Mouse (Mus musculus) heart, adult 2 months (tissue): ENCODE measurements at regions not wholly inside any gene's neighbourhood (a gene's known extent, or its start where the extent isn't known, plus 50 kb on each side); places are given as distances from the start of the nearest gene placed in this dataset.
"Not testable (repeated sequence)": the region's sequence is repeated elsewhere in the genome, so short reads cannot be mapped to it uniquely, and the experiment has no call there.

Experiments used
- DNase-seq, 2 experiments: peaks; one replicate each; pipeline ENCODE4 v3.0.0; 2021
- H3K27ac ChIP-seq: fragments of 200-600 bp; 2 replicates; pipeline ENCODE4 v1.8.1; 2022
- H3K27me3 ChIP-seq: fragments of 200-500 bp; 2 replicates; pipeline ENCODE4 v1.6.1; 2012; ENCODE audit warnings: mild to moderate bottlenecking, low read length, inconsistent platforms, mixed read lengths; ENCODE audit not compliant: control insufficient read depth, insufficient read depth
- H3K36me3 ChIP-seq: fragments of 200-500 bp; 2 replicates; pipeline ENCODE4 v1.6.1; 2012; ENCODE audit warnings: low read length, inconsistent platforms; ENCODE audit not compliant: control insufficient read depth, insufficient read depth
- H3K4me1 ChIP-seq: fragments of 200-500 bp; 2 replicates; pipeline ENCODE4 v1.6.1; 2011; ENCODE audit warnings: low read length; ENCODE audit not compliant: control insufficient read depth, insufficient read depth
- H3K4me3 ChIP-seq: fragments of 200-600 bp; 2 replicates; pipeline ENCODE4 v1.8.1; 2022
- H3K79me2 ChIP-seq: fragments of 200-500 bp; replicated peaks from 2 replicates; pipeline ENCODE4 v1.6.1; 2012; ENCODE audit warnings: mild to moderate bottlenecking, inconsistent platforms, low read length, moderate library complexity, mixed read lengths; ENCODE audit not compliant: control insufficient read depth, insufficient read depth
- H3K9ac ChIP-seq: fragments of 200-500 bp; 2 replicates; pipeline ENCODE4 v1.6.1; 2012; ENCODE audit warnings: low read depth, mild to moderate bottlenecking, control low read depth, inconsistent platforms, low read length, mixed read lengths
- CTCF ChIP-seq: fragments of 200-600 bp; IDR thresholded peaks from 2 replicates; pipeline ENCODE4 v1.8.1; 2022; ENCODE audit warnings: antibody characterized with exemption, mild to moderate bottlenecking, moderate library complexity
- EP300 ChIP-seq: fragments of 200-500 bp; IDR thresholded peaks from 2 replicates; pipeline ENCODE4 v1.6.1; 2011; ENCODE audit warnings: low read depth, low read length, control low read depth; ENCODE audit not compliant: insufficient read depth
- POLR2A ChIP-seq: fragments of 200-500 bp; IDR thresholded peaks from 2 replicates; pipeline ENCODE4 v1.6.1; 2011; ENCODE audit warnings: mild to moderate bottlenecking, low read depth, low read length, control low read depth; ENCODE audit not compliant: insufficient read depth
- WGBS: fragments of 180-500 bp; shearing (Covaris S2); methylation state at CpG from one replicate; pipeline ENCODE4 v1.1.7; 2018; 5-methylcytosine and 5-hydroxymethylcytosine counted together
- intact Hi-C: fragments of 180-260 bp; cut with DNase I; formaldehyde crosslinking; loops from one replicate; pipeline ENCODE4 v1.15.1; 2025

DNA sequence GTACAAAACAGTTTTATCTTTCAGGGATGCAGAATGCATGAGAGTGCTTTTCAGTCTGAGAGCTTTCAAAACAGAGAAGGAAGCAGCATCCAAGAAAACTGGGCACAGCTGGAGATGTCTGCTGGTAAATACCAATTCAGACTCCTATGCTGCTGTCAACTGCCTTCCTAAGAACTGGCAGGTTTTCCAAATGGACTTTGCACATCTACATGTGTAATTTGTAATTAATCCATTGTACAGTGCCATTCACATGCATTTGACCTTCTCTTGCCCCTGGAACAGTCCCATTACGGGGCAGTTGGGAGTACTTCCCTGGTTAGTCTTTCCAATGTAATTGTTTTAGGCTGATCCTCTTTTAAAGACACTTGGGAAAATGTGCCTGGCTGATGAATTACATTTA, 181.3 kb upstream of the Pfkp start:
- H3K27me3 ChIP-seq: no peaks in the 10 kb centered on the region
- TF ChIP-seq POLR2A (no peak), EP300 (no peak), CTCF (no peak)
- 78% methylated on average over 1 of the region's 1 CpGs for WGBS
- DNase-seq: no peak
- no peak overlapping the region for H3K9ac ChIP-seq
- no peak overlapping the region for H3K27ac ChIP-seq
- H3K79me2 ChIP-seq: no peaks in the 10 kb centered on the region
- H3K4me1 ChIP-seq: no peaks in the 10 kb centered on the region
- no peak overlapping the region for H3K4me3 ChIP-seq
- intact Hi-C loops: no loop called here
- no peaks in the 10 kb centered on the region for H3K36me3 ChIP-seq

DNA sequence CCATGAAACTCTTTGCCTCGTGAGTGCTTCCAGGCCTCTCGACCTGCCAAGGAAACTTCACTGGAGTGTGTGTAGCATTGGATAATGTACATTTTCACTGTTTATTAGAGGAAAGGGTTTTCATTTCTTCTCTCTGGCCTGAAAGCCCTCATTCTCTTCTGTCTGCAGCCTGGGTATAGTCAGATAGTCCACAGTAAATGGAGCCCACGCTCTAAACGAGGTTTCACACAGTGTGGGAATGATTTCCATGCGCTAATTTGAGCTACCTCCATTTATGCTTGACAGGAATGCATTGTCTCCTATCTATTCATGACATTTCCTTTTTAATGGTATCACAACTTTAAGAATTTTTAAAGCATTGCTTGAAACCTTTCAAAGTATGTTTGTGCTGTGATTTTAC, 180.8 kb upstream of the Pfkp start:
- Histone ChIP-seq H3K4me3 (no peak overlapping the region), H3K27ac (no peak overlapping the region), H3K27me3 (no peaks in the 10 kb centered on the region), H3K79me2 (no peaks in the 10 kb centered on the region), H3K9ac (no peak overlapping the region), H3K36me3 (no peaks in the 10 kb centered on the region), H3K4me1 (no peaks in the 10 kb centered on the region)
- no peak for DNase-seq
- 77% methylated on average over 5 of the region's 5 CpGs for WGBS
- no peak for TF ChIP-seq CTCF
- TF ChIP-seq EP300: no peak
- intact Hi-C loops: no loop called here

DNA sequence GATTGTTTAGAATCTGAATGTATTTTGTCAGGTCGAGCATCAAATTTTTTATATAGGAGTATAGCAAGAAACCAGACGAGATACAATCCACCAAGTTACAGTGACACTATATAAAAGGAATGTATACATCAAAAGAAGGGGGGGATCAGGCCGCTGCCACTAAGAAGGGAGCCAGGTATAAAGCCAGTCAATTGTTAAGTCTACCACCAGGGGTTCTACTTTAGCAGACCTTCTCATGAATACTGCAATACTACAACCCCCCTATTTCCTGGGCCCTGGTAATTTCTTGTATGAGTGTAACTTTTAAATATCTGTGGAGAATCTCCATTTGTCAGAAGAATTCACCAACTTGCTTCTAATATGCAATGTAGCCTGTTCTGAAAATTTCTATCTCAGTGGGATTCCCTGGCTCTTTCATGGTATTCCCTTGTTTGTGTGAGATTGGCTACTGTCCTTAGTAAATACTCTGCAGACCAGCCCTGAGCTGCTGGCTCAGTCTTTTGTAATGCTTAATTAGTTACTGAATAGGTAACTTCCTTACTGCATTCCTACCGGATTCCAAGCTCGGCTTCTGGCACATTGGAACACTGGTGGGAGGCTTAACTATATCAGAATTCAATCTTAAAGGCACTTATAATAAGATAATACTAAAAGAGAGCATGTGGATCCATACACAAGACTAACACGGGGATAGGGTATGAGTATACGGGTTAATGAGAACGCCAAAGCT, 180.2 kb upstream of the Pfkp start:
- H3K27ac ChIP-seq, H3K9ac ChIP-seq, DNase-seq, H3K79me2 ChIP-seq, H3K4me3 ChIP-seq, H3K4me1 ChIP-seq, intact Hi-C loops, H3K36me3 ChIP-seq, H3K27me3 ChIP-seq: not testable (repeated sequence)
- WGBS: 65% methylated on average over 8 of the region's 8 CpGs

DNA sequence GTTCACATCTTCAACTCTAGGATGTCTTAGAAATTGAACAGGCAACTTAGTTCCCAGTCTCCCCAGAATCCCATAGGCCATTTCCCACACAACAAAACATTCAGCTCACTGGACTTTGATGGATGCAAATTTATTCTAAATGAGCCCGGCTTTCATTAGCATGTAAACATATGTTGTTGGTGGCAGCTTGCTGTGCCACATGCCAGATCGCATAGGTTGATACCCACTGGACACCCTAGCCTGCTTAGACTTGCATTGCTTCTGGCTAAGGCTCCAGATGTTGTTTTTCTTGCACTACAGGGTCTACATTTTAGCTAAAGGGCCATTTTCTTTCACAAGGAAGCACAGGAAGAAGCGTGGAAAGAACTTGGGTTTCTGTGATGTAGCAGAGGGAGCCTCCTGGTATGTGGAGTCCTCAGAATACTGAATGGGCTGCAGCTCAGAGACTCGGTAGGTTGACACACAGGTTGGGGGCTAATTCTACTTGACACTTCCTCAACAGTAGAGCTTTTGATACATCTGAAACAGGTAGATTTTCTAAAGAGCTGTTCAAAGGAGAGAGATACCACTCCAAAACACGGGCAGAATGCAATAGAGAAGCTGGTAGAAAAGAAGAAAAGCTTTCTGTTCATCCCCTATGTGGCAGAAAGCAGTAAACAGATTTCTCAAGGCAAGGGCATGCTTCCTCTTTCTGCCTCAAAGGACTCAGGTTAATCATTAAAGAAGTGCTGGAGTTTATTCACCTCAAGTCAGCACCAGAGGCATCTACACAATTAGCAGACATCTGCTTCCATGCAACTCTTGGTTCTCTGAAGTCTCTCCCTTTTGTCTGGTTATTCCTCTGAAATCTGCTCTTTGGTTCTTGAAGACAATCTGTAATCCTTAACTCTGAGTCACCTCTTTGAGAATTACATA, 153.9 kb upstream of the Pfkp start:
- Histone ChIP-seq H3K4me1 (no peaks in the 10 kb centered on the region), H3K9ac (no peak overlapping the region), H3K4me3 (no peak overlapping the region), H3K27ac (no peak overlapping the region), H3K27me3 (no peaks in the 10 kb centered on the region), H3K79me2 (no peaks in the 10 kb centered on the region), H3K36me3 (no peaks in the 10 kb centered on the region)
- 69% methylated on average over 5 of the region's 5 CpGs for WGBS
- no peak for TF ChIP-seq CTCF
- TF ChIP-seq EP300: no peak
- TF ChIP-seq POLR2A: no peak
- no peak for DNase-seq
- intact Hi-C loops: no loop called here

DNA sequence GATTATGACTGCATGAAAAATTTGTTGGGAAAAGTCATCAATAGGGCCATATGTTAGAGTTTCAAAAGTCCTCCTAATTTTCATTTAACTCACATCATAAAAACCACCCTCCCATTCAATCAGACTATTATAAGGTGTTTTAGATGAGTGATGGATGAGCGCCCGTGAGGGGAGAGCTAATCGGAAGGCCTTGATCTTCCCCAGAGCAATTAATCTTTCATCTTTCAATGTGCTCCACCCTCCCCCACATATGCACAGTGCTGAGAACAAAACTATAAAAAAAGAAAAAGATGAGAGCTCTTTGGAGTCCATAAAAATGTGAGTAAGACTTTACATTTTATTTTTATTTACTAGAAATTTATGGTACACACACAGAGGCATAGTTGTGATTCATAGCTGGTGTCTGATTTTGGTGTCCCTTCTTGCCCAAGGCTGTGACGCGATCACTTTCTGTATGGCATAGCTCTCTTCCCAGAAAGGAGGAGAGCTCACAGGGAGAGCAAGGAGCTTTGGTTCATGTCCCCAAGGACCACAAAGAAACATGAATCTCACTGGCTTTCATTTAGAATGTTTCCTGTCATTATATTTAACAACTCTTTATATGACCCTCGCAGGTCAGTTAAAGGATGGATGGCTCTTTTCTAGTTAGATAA, 119.5 kb upstream of the Pfkp start:
- intact Hi-C loops: no loop called here
- H3K9ac ChIP-seq: no peak overlapping the region
- no peak overlapping the region for H3K27ac ChIP-seq
- no peaks in the 10 kb centered on the region for H3K4me1 ChIP-seq
- TF ChIP-seq CTCF: no peak
- TF ChIP-seq POLR2A: no peak
- no peak for TF ChIP-seq EP300
- WGBS: 83% methylated on average over 6 of the region's 6 CpGs
- H3K27me3 ChIP-seq: no peaks in the 10 kb centered on the region
- H3K79me2 ChIP-seq: no peaks in the 10 kb centered on the region
- no peak for DNase-seq
- H3K36me3 ChIP-seq: no peaks in the 10 kb centered on the region
- no peak overlapping the region for H3K4me3 ChIP-seq

DNA sequence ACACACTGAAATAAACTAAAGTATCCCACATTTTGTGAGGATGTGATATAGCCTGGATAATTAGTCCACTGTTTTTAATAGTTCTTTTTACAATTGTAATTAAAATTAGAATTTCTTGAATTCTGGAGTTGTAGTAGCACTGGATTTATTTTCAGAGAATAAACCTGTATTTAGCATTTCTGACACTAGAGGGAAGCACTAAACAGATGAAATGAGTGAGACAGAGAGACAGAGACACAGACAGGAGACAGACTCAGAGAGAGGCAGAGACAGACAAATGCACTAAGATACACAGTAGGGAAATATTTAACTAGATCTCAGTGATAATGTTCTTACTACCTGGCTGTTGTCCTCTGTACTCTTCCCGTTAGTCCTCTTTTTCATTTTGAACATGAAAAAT, 108.6 kb upstream of the Pfkp start:
- H3K79me2 ChIP-seq: no peaks in the 10 kb centered on the region
- intact Hi-C loops: no loop called here
- no peak overlapping the region for H3K9ac ChIP-seq
- no peaks in the 10 kb centered on the region for H3K27me3 ChIP-seq
- no peak overlapping the region for H3K27ac ChIP-seq
- DNase-seq: no peak
- WGBS: 76% methylated on average over 1 of the region's 1 CpGs
- H3K4me3 ChIP-seq: no peak overlapping the region
- TF ChIP-seq POLR2A (no peak), EP300 (no peak), CTCF (peak; percentile 68)
- H3K36me3 ChIP-seq: no peaks in the 10 kb centered on the region
- no peaks in the 10 kb centered on the region for H3K4me1 ChIP-seq
